Mouse (Mus musculus) liver, postnatal 0 days (tissue): ENCODE data around the gene Atp2b1.

ENCODE experiments used
- CTCF ChIP-seq: sonication (generic); IDR thresholded peaks from 2 replicates; pipeline ENCODE4 v1.5.1; 2016; ENCODE audit warnings: antibody characterized with exemption, low read depth
- EP300 ChIP-seq: IDR thresholded peaks from 2 replicates; pipeline ENCODE4 v1.6.1; 2016; ENCODE audit warnings: antibody characterized with exemption, low read depth, mild to moderate bottlenecking

DNA sequence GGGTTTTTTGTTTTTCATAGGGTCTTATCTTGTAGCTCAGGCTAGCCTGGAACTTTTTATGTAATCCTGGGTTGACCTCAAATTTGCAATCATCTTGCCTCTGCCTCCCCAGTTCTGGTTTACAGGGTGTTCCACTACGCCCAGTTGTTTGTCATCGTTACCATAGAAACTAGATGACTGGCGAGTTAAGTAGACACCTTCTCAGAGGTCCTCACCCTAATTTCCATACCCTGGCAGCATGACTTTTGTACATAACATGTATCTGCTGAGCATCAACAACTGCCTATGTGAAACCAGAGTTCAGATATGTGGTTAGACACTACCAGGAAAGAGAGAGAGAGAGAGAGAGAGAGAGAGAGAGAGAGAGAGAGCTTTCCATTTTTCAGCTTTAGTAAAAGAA lies 36.4 kb upstream of the Atp2b1 start:
- TF ChIP-seq CTCF (no peak), EP300 (no peak)
